Mouse (Mus musculus): Measurements from ENCODE around the gene Trp53i13. TPM values are rescaled to one million over a fixed set of nuclear protein-coding genes. Genes with fewer than 3 reads are reported as not detected.

Gene Trp53i13
- polyA plus RNA-seq, 1 experiment = 20.1 TPM

DNA sequence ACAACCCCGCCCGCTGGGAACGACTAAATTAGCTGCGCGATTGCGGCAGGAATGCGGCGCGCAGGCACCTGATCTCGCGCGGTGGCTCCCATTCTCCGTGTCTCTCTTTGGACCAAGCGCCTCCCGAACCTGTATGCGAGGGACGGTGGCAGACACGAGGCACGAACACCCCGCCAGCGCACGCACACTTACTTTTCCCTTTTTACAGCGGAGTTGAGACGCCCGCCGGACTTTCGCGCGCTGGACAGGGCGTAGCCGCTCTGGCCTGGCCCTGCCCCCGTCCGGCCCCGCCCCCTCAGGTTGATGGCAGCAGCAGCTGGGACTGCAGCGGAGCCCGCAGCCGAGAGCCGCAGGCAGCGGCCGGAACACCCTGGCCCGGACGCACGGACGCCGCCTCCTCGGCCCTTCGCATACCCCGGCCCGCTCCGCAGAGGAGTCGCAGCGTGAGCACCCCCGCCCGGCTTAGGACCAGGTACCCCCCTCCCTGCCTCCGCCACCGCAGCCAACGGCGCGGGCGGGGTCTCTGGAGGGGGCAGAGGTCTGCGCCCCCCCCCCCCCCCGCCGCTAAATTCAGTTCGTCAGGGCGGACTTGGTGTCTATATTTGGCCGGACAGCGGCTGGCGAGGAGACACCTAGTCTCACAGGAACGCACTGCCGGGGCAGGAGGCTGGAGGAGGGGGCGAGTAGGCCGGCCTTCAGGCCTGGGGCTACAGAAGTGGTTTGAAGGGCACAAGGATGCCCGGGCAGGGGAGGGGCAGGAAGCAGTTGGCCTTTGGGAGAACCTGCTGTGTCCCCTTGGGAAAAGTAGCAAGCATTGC lies 53.3 kb downstream of the Trp53i13 start, which contains the start of gene Coro6:
Gene Coro6, plus strand, starts transcription at position 129 of the 818 bp plus-strand sequence.
- no peak for DNase-seq (ENCODE audit: low read depth)

DNA sequence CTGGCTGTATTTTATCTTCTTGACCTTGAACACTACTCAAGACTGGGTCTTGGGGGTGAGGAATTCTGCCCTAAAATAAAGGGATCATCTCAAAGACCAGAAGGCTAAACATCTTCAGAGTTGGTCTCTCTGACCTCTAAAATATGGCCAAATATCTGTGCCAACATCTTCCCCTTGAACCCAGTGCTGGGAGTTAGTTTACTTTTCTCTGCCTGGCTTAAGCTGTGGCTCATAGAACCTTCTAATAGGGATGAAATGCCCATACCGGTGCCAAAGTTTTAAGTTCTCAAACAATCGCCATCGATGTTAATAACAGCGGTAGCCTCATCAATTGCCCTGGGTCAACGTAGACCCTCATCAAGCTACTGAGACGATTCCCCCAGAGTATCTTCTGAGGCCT lies 53.9 kb downstream of the Trp53i13 start:
- DNase-seq (ENCODE audit: low read depth) = no peak

Other genes with a start within 250 kb of the Trp53i13 start
- 15.9 and 16.4 TPM in 2 replicates for gene Coro6, start 53.6 kb downstream of the Trp53i13 start, polyA plus RNA-seq (2012; rRNA removed)
- 11.7 and 11.8 TPM in 2 replicates for gene Ankrd13b, start 26.3 kb downstream of the Trp53i13 start, polyA plus RNA-seq (2012; rRNA removed)
- gene Git1, start 22.4 kb downstream of the Trp53i13 start, polyA plus RNA-seq (2012; rRNA removed) = 55.4 and 69.2 TPM in 2 replicates
- gene Abhd15, start 859 bp downstream of the Trp53i13 start, polyA plus RNA-seq (2012; rRNA removed) = 21.7 and 34.2 TPM in 2 replicates
- not detected in 2 replicates for gene Gm10392, start 3.2 kb upstream of the Trp53i13 start, polyA plus RNA-seq (2012; rRNA removed)
- 7.6 and 9.8 TPM in 2 replicates for gene Taok1, start 91.8 kb upstream of the Trp53i13 start, polyA plus RNA-seq (2012; rRNA removed)
- 10.4 and 11.1 TPM in 2 replicates for gene Nufip2, start 170.2 kb upstream of the Trp53i13 start, polyA plus RNA-seq (2012; rRNA removed)
- not detected in 2 replicates for gene Cryba1, start 209.3 kb upstream of the Trp53i13 start, polyA plus RNA-seq (2012; rRNA removed)
- gene Myo18a, start 247.3 kb upstream of the Trp53i13 start, polyA plus RNA-seq (2012; rRNA removed) = 23.5 and 24.5 TPM in 2 replicates